Mouse (Mus musculus): Measurements from ENCODE around the gene Tacc2. TPM values are rescaled to one million over a fixed set of nuclear protein-coding genes. Genes with fewer than 3 reads are reported as not detected.

Gene Tacc2
- polyA plus RNA-seq, 1 experiment from 2014 or later = 6.8 TPM

DNA sequence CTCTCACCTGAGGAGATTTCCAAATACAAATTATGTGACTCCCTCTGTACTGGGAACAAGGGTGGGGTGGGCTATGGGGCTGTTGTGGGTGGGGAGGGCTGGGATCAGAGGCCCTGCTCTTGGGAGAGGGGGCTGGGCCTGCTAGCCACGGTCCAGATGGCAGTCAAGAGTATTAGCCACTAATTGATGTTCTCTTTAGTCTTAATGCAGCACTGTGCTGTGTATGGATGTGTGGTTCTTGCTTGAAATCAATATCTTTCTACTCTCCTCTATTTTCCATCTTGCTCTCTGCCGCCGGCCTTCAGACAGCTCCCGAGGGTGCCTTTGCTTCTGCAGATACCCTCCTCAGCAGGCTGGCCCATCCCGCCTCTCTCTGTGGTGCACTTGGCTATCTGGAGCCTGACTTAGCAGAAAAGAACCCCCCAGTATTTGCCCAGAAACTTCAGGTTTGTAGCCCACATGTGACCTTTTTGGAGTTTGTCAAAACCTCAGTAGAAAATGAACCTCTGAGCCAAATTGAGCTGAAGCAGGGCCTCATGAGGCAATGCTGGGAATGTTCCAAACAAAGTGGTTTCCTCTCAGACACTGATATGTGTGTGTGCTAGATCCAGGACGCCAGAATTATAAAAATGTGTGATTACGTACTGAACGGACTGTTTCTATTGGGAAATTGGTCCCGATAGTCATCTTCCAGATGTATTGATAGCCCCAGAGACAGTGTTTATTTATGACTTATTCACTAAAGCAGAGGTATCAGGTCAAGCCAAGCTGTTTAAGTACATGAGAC is 166.2 kb downstream of the Tacc2 start:
- WGBS (ENCODE audit: missing documents) = 88% methylated on average over 9 of the region's 9 CpGs
- no peaks in the 10 kb centered on the region for H3K36me3 ChIP-seq (ENCODE audit: inconsistent target)

DNA sequence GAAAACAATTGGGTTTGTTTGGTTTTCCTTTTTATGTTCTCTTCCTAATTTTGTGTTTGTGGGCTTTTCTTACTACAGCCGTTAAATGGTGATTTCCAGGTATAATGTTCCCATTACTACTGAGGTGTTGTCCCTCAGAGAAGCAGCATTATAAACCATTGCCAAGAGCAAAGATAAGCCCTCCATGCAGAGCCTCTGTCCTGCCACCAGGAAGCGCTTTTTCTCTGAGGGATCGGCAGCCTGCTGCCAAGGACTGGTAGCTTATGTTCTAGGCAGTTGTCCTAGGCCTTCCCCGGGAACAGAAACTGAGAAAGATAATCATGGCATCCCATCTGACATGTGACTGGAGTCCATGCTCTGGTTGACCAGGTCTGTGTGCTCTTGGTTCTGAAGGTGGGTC is 171.9 kb downstream of the Tacc2 start:
- Histone ChIP-seq H3K36me3 (ENCODE audit: inconsistent target) (no peaks in the 10 kb centered on the region), H3K79me2 (ENCODE audit: inconsistent target) (no peaks in the 10 kb centered on the region), H3K27ac (no peak overlapping the region), H3K4me3 (ENCODE audit: inconsistent target) (no peak overlapping the region)
- 94% methylated on average over 4 of the region's 4 CpGs for WGBS (ENCODE audit: missing documents)

More for the DNA sequence above, 166.2 kb downstream of the Tacc2 start:
- H3K27ac ChIP-seq = no peak overlapping the region
- no peak overlapping the region for H3K4me3 ChIP-seq (ENCODE audit: inconsistent target)
- no peaks in the 10 kb centered on the region for H3K79me2 ChIP-seq (ENCODE audit: inconsistent target)

DNA sequence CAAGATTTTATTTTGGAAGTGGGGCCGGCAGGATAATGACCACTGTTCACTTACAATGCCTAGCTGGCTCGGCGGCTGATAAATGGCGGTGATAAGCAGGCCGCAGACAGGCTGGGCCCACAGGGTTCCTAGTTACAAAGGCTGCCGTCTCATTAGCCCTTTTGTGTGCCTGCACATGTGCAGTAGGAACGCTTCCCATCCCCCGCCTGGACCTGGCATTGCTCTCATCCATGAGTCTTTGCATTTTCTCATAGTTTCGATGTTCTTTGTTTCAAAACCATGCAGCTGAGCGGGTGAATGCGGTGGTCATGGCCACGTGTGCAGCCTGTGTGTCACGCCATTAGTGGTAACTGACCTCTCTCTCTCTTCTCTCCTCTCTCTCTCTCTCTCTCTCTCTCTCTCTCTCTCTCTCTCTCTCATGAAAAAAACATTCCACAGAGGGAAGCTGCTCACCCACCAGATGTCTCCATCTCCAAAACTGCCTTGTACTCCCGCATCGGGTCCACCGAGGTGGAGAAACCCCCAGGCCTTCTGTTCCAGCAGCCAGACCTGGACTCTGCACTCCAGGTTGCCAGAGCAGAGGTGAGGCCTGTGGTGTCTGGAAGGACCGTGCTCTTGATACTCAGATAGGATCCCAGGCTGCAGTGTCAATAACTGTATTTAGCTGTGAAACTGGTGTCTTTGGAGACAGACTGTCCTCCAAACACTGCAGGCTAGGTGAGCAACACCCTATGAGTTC is 173.7 kb downstream of the Tacc2 start:
- H3K79me2 ChIP-seq (ENCODE audit: inconsistent target) = no peaks in the 10 kb centered on the region
- 96% methylated on average over 17 of the region's 17 CpGs for WGBS (ENCODE audit: missing documents)
- no peak overlapping the region for H3K27ac ChIP-seq
- H3K36me3 ChIP-seq (ENCODE audit: inconsistent target) = no peaks in the 10 kb centered on the region
- no peak overlapping the region for H3K4me3 ChIP-seq (ENCODE audit: inconsistent target)

DNA sequence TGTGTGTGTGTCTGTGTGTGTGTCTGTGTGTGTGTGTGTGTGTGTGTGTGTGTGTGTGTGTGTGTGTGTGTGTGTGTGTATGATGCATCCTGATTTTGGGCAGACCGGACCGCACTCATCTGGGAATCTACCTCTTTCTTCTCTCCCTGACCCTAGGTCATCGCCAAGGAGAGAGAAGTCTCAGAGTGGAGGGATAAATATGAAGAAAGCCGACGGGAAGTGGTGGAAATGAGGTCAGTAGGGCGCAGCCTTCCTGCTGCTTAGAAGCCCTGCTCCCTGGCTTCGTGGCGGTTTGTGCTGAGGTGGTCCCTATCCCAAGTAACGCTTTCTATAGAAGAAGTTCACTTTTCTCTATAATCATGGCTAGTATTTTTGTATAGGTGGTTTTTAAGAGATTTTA is 174.4 kb downstream of the Tacc2 start:
- WGBS (ENCODE audit: missing documents) = 91% methylated on average over 9 of the region's 9 CpGs
- no peak overlapping the region for H3K27ac ChIP-seq
- no peaks in the 10 kb centered on the region for H3K36me3 ChIP-seq (ENCODE audit: inconsistent target)
- H3K79me2 ChIP-seq (ENCODE audit: inconsistent target) = no peaks in the 10 kb centered on the region
- no peak overlapping the region for H3K4me3 ChIP-seq (ENCODE audit: inconsistent target)

DNA sequence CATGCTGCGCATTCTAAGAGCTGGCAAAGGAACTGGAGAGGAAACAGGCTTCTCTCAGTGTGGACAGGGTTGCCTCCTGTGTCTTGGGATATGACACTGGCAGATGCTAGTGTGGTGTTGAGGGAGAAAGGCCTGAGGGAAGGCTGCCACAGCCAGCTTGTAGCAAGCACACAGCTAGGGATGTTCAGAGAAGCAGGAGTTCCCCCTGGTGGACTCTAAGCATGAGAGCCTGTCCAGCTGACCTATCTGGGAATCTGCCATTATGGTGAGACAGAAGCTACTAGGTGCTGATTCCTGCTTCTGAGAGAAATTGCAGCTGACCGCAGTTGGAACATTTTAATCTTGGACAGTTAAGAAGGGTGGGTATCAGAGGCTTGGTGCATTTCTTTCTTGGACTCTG is 177.6 kb downstream of the Tacc2 start:
- H3K79me2 ChIP-seq (ENCODE audit: inconsistent target) = no peaks in the 10 kb centered on the region
- no peak overlapping the region for H3K27ac ChIP-seq
- 96% methylated on average over 2 of the region's 2 CpGs for WGBS (ENCODE audit: missing documents)
- H3K4me3 ChIP-seq (ENCODE audit: inconsistent target) = no peak overlapping the region
- no peaks in the 10 kb centered on the region for H3K36me3 ChIP-seq (ENCODE audit: inconsistent target)

DNA sequence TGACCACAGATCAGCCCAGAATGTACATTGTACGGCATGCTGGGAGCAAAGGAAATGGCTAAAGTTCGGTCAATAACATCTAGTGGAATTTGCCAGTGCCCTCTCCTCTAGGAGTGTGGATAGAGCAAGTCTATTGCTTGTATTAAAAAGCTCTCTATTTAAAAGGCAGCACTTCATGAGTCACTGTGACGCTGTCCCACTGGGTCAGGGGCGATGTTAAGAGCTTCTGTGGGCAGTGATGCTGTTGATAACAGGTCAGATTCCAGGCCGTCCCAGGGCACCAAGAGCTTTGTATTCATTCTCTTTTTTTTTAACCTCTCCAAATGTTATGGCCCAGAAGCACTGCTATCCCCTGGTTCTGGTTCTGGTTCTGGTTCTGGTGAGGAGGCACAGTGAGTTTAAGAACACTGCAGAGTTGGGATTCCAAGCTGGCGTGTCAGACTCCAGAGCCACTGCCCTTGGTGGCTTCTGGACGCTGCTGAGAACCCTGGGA is 179.2 kb downstream of the Tacc2 start:
- no peaks in the 10 kb centered on the region for H3K79me2 ChIP-seq (ENCODE audit: inconsistent target)
- no peak overlapping the region for H3K4me3 ChIP-seq (ENCODE audit: inconsistent target)
- H3K36me3 ChIP-seq (ENCODE audit: inconsistent target) = no peaks in the 10 kb centered on the region
- 72% methylated on average over 7 of the region's 7 CpGs for WGBS (ENCODE audit: missing documents)
- H3K27ac ChIP-seq = no peak overlapping the region

DNA sequence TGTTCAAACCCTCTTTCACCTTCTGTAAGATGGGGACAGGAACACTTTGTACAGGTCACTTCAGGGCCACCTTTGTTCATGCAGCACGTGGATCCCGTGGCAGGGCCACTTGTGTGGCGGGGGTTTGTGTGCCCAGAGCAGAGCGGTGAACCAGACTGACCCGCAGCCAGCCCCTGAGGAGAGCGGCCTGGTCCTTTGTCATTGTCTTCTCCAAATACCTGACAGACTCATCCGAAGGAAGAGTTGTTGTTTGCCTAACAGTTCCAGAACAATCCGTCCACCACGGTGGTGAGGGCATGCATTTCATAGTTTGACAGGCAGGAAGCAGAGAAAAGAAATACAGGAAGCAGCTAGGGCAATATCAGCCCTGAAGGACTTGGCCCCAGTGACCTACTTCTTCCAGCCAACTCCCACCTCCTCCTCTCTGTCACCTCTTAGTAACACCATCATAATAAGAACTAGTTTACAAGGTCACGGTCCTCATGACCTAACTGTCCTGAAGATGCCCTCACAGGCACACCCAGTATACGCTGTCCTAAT is 180.2 kb downstream of the Tacc2 start:
- Histone ChIP-seq H3K27ac (no peak overlapping the region), H3K79me2 (ENCODE audit: inconsistent target) (no peaks in the 10 kb centered on the region), H3K36me3 (ENCODE audit: inconsistent target) (no peaks in the 10 kb centered on the region), H3K4me3 (ENCODE audit: inconsistent target) (no peak overlapping the region)
- WGBS (ENCODE audit: missing documents) = 67% methylated on average over 10 of the region's 11 CpGs

DNA sequence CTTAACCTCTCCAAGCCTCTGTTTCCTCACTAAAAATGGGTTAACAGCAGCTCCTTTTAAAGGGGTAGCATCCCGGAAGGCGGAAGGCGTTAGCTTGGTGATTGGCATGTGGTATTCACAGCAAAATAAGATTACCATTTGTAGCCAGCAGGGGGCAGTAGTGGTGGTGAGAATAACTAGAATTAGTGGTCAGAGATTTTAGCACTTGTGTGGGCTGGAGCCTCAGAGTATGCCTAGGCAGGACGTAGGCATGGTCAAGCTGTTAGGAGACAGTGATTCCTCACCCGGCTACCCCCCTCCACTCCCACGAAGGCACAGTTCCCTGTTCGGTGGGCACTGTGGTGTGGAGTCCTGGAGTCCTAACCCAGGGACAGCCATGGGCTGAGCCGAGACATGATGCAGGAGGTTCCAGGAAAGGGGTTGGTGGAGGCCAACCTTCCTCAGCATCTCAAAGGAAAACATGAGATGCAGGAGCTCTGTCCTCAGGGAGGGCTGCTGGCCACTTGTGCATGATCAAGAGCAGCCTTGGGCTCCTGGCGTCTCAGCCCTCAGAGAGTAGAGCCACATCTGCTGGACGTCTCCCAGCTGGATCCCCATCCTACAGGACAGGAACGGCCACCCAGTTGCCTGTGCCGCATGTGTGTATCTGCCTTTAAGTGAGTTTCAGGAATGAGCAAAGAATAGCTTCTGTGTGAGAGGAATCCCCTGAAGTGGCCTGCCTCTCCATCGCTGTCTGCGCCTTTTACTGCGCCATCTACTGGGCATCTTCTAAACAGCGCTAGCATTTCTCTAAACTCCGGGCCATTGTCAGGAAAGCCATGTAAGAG is 185.0 kb downstream of the Tacc2 start:
- Histone ChIP-seq H3K36me3 (ENCODE audit: inconsistent target) (no peaks in the 10 kb centered on the region), H3K27ac (no peak overlapping the region), H3K4me3 (ENCODE audit: inconsistent target) (no peak overlapping the region), H3K79me2 (ENCODE audit: inconsistent target) (no peaks in the 10 kb centered on the region)
- 37% methylated on average over 17 of the region's 17 CpGs for WGBS (ENCODE audit: missing documents)

DNA sequence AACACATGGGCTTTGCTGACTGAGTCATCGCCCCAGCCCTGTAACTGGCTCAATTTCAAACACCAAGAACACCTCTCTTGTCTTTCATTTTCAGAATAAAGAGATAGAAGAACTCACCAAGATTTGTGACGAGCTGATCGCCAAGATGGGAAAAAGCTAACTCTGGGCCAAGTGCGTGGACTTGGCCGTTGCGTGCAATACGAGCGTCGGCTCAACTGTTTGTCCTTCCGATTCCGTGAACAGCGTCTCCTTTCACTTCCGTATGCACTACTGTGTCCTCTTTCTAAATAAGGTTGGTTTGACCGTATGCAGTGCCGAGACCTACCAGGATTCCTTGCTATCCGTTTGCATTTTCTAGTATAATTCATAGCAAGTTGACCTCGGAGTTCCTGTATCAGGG is 186.9 kb downstream of the Tacc2 start:
- WGBS (ENCODE audit: missing documents) = 93% methylated on average over 17 of the region's 17 CpGs
- Histone ChIP-seq H3K4me3 (ENCODE audit: inconsistent target) (no peak overlapping the region), H3K36me3 (ENCODE audit: inconsistent target) (no peaks in the 10 kb centered on the region), H3K79me2 (ENCODE audit: inconsistent target) (no peaks in the 10 kb centered on the region), H3K27ac (no peak overlapping the region)

DNA sequence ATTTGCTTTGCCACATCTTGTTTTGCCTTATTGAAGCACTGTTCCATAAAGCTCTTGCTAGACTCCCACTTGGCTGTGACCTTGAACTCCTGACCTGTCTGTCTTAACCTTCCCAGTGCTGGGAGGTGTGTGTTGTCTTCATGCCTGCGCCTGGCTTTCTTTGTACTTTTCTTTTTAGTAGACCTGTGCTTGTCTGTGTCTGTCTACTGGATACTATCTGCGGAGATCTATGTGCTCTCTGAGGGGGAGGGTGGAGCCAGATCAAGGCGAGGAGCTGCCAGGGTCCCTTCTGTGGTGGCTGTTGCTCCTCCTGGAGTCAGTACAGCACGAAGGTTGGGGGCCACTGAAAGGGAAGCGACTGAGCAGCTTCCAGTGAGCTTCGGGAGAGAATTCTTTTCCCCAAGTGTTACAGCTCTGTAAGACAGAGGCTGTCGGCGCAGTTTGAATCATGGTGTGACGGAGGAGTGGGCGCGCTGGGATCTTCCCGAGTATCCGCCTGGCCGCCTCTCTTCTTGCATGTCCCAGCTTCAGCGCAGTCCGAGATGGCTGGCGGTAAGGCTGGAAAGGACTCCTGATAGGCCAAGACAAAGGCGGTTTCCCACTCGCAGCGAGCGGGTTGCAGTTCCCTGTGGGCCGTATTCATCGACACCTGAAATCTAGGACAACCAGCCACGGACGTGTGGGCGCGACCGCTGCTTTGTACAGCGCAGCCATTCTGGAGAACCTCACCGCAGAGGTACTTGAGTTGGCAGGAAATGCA is 189.4 kb downstream of the Tacc2 start:
- Histone ChIP-seq H3K79me2 (ENCODE audit: inconsistent target) (no peaks in the 10 kb centered on the region), H3K4me3 (ENCODE audit: inconsistent target) (no peak overlapping the region), H3K36me3 (ENCODE audit: inconsistent target) (no peaks in the 10 kb centered on the region), H3K27ac (no peak overlapping the region)
- WGBS (ENCODE audit: missing documents) = 84% methylated on average over 30 of the region's 30 CpGs

DNA sequence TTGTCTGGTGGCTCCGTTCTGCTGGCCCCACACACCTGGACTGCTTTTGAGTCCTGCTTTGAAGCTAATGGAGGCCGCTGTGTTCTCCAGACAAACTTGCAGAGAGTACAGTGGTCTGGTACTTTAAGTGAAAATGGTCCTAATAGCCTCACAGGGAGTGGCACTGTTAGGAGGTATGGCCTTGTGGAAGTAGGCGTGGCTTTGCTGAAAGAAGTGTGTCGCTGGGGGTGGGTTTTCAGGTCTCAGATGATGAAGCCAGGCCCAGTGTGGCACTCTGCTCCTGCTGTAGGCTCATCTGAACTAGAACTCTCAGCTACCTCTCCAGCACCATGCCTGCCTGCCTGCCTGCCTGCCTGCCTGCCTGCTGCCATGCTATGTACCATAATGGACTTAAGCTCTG is 190.9 kb downstream of the Tacc2 start:
- WGBS (ENCODE audit: missing documents) = 95% methylated on average over 4 of the region's 4 CpGs
- Histone ChIP-seq H3K79me2 (ENCODE audit: inconsistent target) (no peaks in the 10 kb centered on the region), H3K4me3 (ENCODE audit: inconsistent target) (no peak overlapping the region), H3K36me3 (ENCODE audit: inconsistent target) (no peaks in the 10 kb centered on the region), H3K27ac (no peak overlapping the region)

DNA sequence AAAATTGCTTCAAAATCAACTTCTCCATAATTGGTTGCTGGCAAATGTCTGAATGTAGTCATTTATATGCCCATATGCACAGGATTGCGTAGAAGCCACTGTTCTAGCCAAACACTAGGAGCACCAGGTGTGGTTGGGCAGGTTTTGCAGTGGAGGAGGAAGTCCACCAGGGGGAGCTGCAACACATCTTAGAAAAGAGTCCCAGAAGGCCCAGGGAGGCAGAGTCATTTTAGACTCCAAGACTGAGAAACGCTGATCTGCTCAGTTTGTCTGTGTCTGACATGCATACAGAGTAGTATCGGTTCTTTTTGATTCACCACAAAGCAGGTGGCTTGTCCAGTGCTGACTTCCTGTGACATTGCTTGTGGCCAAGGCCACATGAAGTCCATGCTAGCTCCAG is 193.5 kb downstream of the Tacc2 start:
- Histone ChIP-seq H3K27ac (no peak overlapping the region), H3K79me2 (ENCODE audit: inconsistent target) (no peaks in the 10 kb centered on the region), H3K36me3 (ENCODE audit: inconsistent target) (no peaks in the 10 kb centered on the region), H3K4me3 (ENCODE audit: inconsistent target) (no peak overlapping the region)
- 22% methylated on average over 3 of the region's 3 CpGs for WGBS (ENCODE audit: missing documents)

DNA sequence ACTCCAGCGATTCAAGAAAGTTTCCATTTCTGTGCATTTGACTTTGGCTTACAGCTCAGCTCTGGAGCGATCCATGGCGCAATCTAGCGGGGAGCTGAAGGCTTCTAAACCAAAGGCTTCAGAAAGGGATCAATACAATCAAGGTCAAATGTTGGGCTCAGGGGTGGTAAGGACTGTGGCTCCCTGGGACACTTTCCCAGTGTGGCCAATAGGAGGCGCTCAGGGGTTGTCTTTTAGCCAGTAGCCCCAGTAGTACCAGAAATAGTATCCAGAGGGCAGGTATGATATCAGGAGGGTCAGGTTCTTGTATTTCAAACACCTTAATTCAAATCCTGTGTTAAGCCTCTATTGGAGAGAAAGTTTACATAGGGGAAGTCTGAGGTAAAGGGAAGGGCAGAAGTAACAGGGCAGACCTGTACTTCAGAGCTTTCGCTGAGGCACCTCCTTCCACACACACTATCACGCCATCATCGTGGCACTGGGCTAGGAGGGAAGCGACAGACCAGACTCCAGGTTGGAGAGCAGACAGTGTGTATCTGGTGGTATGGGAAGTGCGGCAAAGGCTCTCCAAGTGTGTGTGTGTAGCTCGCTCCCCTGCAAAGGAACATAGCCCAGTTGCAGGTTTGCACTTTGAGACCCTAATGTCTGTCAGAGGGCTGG is 196.1 kb downstream of the Tacc2 start:
- H3K4me3 ChIP-seq (ENCODE audit: inconsistent target) = no peak overlapping the region
- no peaks in the 10 kb centered on the region for H3K36me3 ChIP-seq (ENCODE audit: inconsistent target)
- no peak overlapping the region for H3K27ac ChIP-seq
- WGBS (ENCODE audit: missing documents) = 84% methylated on average over 10 of the region's 11 CpGs
- H3K79me2 ChIP-seq (ENCODE audit: inconsistent target) = no peaks in the 10 kb centered on the region
